Mouse (Mus musculus) olfactory bulb, adult 2 months (tissue): ENCODE data around the gene Lrrc8c.

Experiments
- CTCF ChIP-seq: fragments of 200-500 bp; IDR thresholded peaks from 2 replicates; pipeline ENCODE4 v1.5.1; 2012; ENCODE audit warnings: low read depth, mild to moderate bottlenecking, low read length, moderate library complexity; ENCODE audit not compliant: insufficient read depth
- POLR2A ChIP-seq: fragments of 200-500 bp; IDR thresholded peaks from 2 replicates; pipeline ENCODE4 v1.6.1; 2012; ENCODE audit warnings: mild to moderate bottlenecking, low read depth, low read length, moderate library complexity; ENCODE audit not compliant: insufficient read depth

- TF ChIP-seq POLR2A (no peak), CTCF (no peak)
Observed at GRCm38 (mm10) chr5:105472983-105473705, 46.0 kb upstream of the Lrrc8c start.
